Mouse (Mus musculus): ENCODE measurements around the gene Fam102a. TPM values are rescaled to one million over a fixed set of nuclear protein-coding genes. Genes with fewer than 3 reads are reported as not detected.

Fam102a gene
- polyA plus RNA-seq, 1 experiment from 2014 or later, result 5.7 TPM

DNA sequence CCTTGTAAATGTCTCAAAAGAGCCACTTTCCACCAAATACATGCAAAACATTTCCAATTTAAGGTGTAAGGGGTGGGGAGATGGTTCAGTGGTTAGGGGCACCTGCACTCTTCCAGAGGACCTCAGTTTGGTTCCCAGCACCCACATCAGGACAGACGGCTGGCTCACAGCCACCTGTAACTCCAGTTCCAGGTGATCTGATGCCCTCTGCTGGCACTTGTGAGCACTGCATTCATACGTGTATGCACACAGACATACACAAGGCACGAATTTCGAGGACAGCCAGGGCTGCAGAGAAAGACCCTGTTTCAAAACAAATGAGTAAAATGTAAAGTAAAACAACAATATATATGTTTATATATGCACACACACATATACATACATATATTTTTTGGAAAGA lies 82.5 kb downstream of the Fam102a start:
- peaks cover 63% of the 10 kb centered on the region for H3K36me3 ChIP-seq
- no peak overlapping the region for H3K4me3 ChIP-seq
- ATAC-seq (ENCODE audit: extremely low read depth, insufficient number of reproducible peaks, low FRiP score, low TSS enrichment), result no peak
- H3K4me2 ChIP-seq, result no peak overlapping the region
- H3K27me3 ChIP-seq (replicated peaks), result no peaks in the 10 kb centered on the region
- H3K9me3 ChIP-seq, result no peaks in the 10 kb centered on the region
- H3K4me1 ChIP-seq, result peaks cover 47% of the 10 kb centered on the region
- WGBS, result 91% methylated on average over 4 of the region's 4 CpGs
- H3K27ac ChIP-seq (replicated peaks), result no peak overlapping the region
- no peak overlapping the region for H3K9ac ChIP-seq

DNA sequence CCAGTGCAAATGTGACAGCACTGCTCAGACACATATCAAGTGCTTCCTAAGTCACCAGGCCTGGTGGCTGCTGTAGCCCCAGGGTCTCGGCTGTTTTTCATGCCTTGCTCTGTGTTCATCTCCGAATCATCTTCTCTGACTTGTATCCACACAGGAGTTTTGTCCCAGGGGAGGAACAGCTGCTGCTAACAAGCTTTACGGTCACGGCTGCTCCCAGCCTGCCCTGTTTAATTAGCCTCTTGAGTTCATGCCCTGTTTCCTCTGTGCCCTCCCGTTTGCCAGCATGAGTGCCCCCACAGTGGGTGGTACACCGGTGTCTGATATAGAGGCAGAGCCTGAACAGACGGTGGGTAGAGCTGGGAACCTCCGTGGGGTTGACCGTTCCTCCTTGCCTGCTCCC lies 82.9 kb downstream of the Fam102a start:
- no peaks in the 10 kb centered on the region for H3K27me3 ChIP-seq (replicated peaks)
- H3K4me1 ChIP-seq, result peaks cover 51% of the 10 kb centered on the region
- H3K4me3 ChIP-seq, result no peak overlapping the region
- WGBS, result 83% methylated on average over 9 of the region's 9 CpGs
- peaks cover 58% of the 10 kb centered on the region for H3K36me3 ChIP-seq
- H3K4me2 ChIP-seq, result no peak overlapping the region
- H3K9me3 ChIP-seq, result no peaks in the 10 kb centered on the region
- no peak overlapping the region for H3K27ac ChIP-seq (replicated peaks)
- no peak overlapping the region for H3K9ac ChIP-seq
- ATAC-seq (ENCODE audit: extremely low read depth, insufficient number of reproducible peaks, low FRiP score, low TSS enrichment), result no peak

Other genes with a start within 250 kb of the Fam102a start
- gene Golga2, start 247.9 kb upstream of the Fam102a start, polyA plus RNA-seq (2015; fragmentation: Nextera tagmentation; extraction: Ambion mirVana), result 22.0 and 22.2 TPM in 2 replicates
- 286 and 336 TPM in 2 replicates for gene Swi5, start 247.3 kb upstream of the Fam102a start, polyA plus RNA-seq (2015; fragmentation: Nextera tagmentation; extraction: Ambion mirVana)
- gene Ciz1, start 183.0 kb upstream of the Fam102a start, polyA plus RNA-seq (2015; fragmentation: Nextera tagmentation; extraction: Ambion mirVana), result 32.9 and 35.2 TPM in 2 replicates
- 3.4 and 4.5 TPM in 2 replicates for gene Dnm1, start 182.0 kb upstream of the Fam102a start, polyA plus RNA-seq (2015; fragmentation: Nextera tagmentation; extraction: Ambion mirVana)
- gene 1110008P14Rik, start 153.4 kb upstream of the Fam102a start, polyA plus RNA-seq (2015; fragmentation: Nextera tagmentation; extraction: Ambion mirVana), result 47.5 and 49.0 TPM in 2 replicates
- 0.91 and 0.98 TPM in 2 replicates for gene Lcn2, start 147.1 kb upstream of the Fam102a start, polyA plus RNA-seq (2015; fragmentation: Nextera tagmentation; extraction: Ambion mirVana)
- gene Ptges2, start 139.4 kb upstream of the Fam102a start, polyA plus RNA-seq (2015; fragmentation: Nextera tagmentation; extraction: Ambion mirVana), result 35.3 and 36.1 TPM in 2 replicates
- 4.2 and 5.0 TPM in 2 replicates for gene Naif1, start 84.9 kb upstream of the Fam102a start, polyA plus RNA-seq (2015; fragmentation: Nextera tagmentation; extraction: Ambion mirVana)
- 10.7 and 10.9 TPM in 2 replicates for gene Slc25a25, start 83.9 kb upstream of the Fam102a start, polyA plus RNA-seq (2015; fragmentation: Nextera tagmentation; extraction: Ambion mirVana)
- gene Dpm2, start 35.5 kb downstream of the Fam102a start, polyA plus RNA-seq (2015; fragmentation: Nextera tagmentation; extraction: Ambion mirVana), result 72.9 and 81.4 TPM in 2 replicates
- gene Pip5kl1, start 39.5 kb downstream of the Fam102a start, polyA plus RNA-seq (2015; fragmentation: Nextera tagmentation; extraction: Ambion mirVana), result 0.36 TPM in 1 of 2 replicates, not detected in the other
- 0.21 TPM in 1 of 2 replicates, not detected in the other for gene 9430097D07Rik, start 40.4 kb downstream of the Fam102a start, polyA plus RNA-seq (2015; fragmentation: Nextera tagmentation; extraction: Ambion mirVana)
- 37.6 and 38.7 TPM in 2 replicates for gene St6galnac4, start 51.8 kb downstream of the Fam102a start, polyA plus RNA-seq (2015; fragmentation: Nextera tagmentation; extraction: Ambion mirVana)
- gene St6galnac6, start 64.4 kb downstream of the Fam102a start, polyA plus RNA-seq (2015; fragmentation: Nextera tagmentation; extraction: Ambion mirVana), result 24.8 and 29.1 TPM in 2 replicates
- 302 and 318 TPM in 2 replicates for gene Ak1, start 86.4 kb downstream of the Fam102a start, polyA plus RNA-seq (2015; fragmentation: Nextera tagmentation; extraction: Ambion mirVana)
- 148 and 155 TPM in 2 replicates for gene Eng, start 111.3 kb downstream of the Fam102a start, polyA plus RNA-seq (2015; fragmentation: Nextera tagmentation; extraction: Ambion mirVana)
- gene Fpgs, start 168.8 kb downstream of the Fam102a start, polyA plus RNA-seq (2015; fragmentation: Nextera tagmentation; extraction: Ambion mirVana), result 19.0 and 21.3 TPM in 2 replicates
- gene Cdk9, start 177.7 kb downstream of the Fam102a start, polyA plus RNA-seq (2015; fragmentation: Nextera tagmentation; extraction: Ambion mirVana), result 60.0 and 63.2 TPM in 2 replicates
- 33.0 and 34.1 TPM in 2 replicates for gene Sh2d3c, start 185.7 kb downstream of the Fam102a start, polyA plus RNA-seq (2015; fragmentation: Nextera tagmentation; extraction: Ambion mirVana)
- gene 6330409D20Rik, start 205.7 kb downstream of the Fam102a start, polyA plus RNA-seq (2015; fragmentation: Nextera tagmentation; extraction: Ambion mirVana), result 0.18 and 0.28 TPM in 2 replicates
- gene Tor2a, start 221.9 kb downstream of the Fam102a start, polyA plus RNA-seq (2015; fragmentation: Nextera tagmentation; extraction: Ambion mirVana), result 37.0 and 40.0 TPM in 2 replicates
- 0.11 and 0.17 TPM in 2 replicates for gene Ttc16, start 240.3 kb downstream of the Fam102a start, polyA plus RNA-seq (2015; fragmentation: Nextera tagmentation; extraction: Ambion mirVana)
- 3.9 and 4.4 TPM in 2 replicates for gene Ptrh1, start 240.5 kb downstream of the Fam102a start, polyA plus RNA-seq (2015; fragmentation: Nextera tagmentation; extraction: Ambion mirVana)
- gene Cfap157, start 249.1 kb downstream of the Fam102a start, polyA plus RNA-seq (2015; fragmentation: Nextera tagmentation; extraction: Ambion mirVana), result 0.20 and 0.45 TPM in 2 replicates

Measured in heart, embryonic 13.5 days (tissue).